Mouse (Mus musculus) testis, adult 2 months (tissue): Measurements from ENCODE around the gene 6330409D20Rik.

Experiments used
- CTCF ChIP-seq: fragments of 200-500 bp; IDR thresholded peaks from 2 replicates; pipeline ENCODE4 v1.5.1; 2012; ENCODE audit warnings: low read depth, mild to moderate bottlenecking, inconsistent platforms, low read length, moderate library complexity; ENCODE audit not compliant: control insufficient read depth, insufficient read depth, insufficient replicate concordance
- POLR2A ChIP-seq: fragments of 200-500 bp; IDR thresholded peaks from 2 replicates; pipeline ENCODE4 v1.6.1; 2012; ENCODE audit warnings: low read depth, mild to moderate bottlenecking, inconsistent platforms, low read length, moderate library complexity; ENCODE audit not compliant: control insufficient read depth

DNA sequence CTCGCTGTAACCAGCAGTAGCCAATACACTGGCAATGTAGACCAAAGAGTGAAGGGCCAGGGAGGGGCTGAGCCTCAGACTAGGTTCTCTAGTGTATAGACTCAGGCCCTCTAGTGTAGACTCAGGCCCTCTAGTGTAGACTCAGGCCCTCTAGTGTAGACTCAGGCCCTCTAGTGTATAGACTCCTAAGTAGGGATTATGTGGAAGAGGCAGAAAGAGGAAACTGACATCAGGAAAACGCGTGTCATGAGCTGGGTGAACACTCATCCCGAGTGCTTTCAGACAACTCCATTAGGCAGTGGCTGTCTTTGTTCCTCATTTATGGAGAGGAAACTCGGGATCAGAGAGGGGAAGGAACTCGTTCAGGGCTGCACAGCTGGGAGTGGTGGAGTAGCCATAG lies 3.8 kb downstream of the 6330409D20Rik start:
- TF ChIP-seq CTCF, result no peak
- no peak for TF ChIP-seq POLR2A
